Mouse (Mus musculus) forebrain, embryonic 13.5 days (tissue): ENCODE measurements around the gene Katnb1. TPM values are rescaled to one million over a fixed set of nuclear protein-coding genes. Genes with fewer than 3 reads are reported as not detected.
A peak's percentile ranks its signal among the peaks of the same experiment; 100 is the strongest.

ENCODE experiments used
- ATAC-seq: fragments of 200-750 bp; cut with Nextera tagmentation; 2 replicates; pipeline ENCODE4 v1.8.0; 2017
- H3K27ac ChIP-seq: fragments of 300-500 bp; sonication (generic); 2 replicates; pipeline ENCODE4 v1.5.1; 2015; ENCODE audit warnings: inconsistent platforms, mild to moderate bottlenecking, moderate library complexity
- H3K27me3 ChIP-seq: fragments of 300-500 bp; sonication (generic); 2 replicates; pipeline ENCODE4 v1.6.1; 2015; ENCODE audit warnings: mild to moderate bottlenecking, inconsistent platforms
- H3K36me3 ChIP-seq: fragments of 300-500 bp; sonication (generic); 2 replicates; pipeline ENCODE4 v1.6.1; 2015; ENCODE audit warnings: mild to moderate bottlenecking, inconsistent platforms; ENCODE audit not compliant: poor library complexity, severe bottlenecking
- H3K4me1 ChIP-seq: fragments of 300-500 bp; sonication (generic); 2 replicates; pipeline ENCODE4 v1.6.1; 2015; ENCODE audit warnings: inconsistent platforms
- H3K4me2 ChIP-seq: fragments of 300-500 bp; sonication (generic); 2 replicates; pipeline ENCODE4 v1.6.1; 2015; ENCODE audit warnings: inconsistent platforms, mild to moderate bottlenecking, moderate library complexity
- H3K4me3 ChIP-seq: fragments of 300-500 bp; sonication (generic); 2 replicates; pipeline ENCODE4 v1.5.1; 2015; ENCODE audit warnings: mild to moderate bottlenecking, inconsistent platforms
- H3K9ac ChIP-seq: fragments of 300-500 bp; sonication (generic); 2 replicates; pipeline ENCODE4 v1.6.1; 2015; ENCODE audit warnings: mild to moderate bottlenecking, inconsistent platforms
- H3K9me3 ChIP-seq: fragments of 300-500 bp; sonication (generic); replicated peaks from 2 replicates; pipeline ENCODE4 v1.6.1; 2016; ENCODE audit warnings: inconsistent platforms
- WGBS: fragments of 180-500 bp; shearing (Covaris S2); methylation state at CpG from one replicate; pipeline ENCODE4 v1.1.7; 2015; 5-methylcytosine and 5-hydroxymethylcytosine counted together
- polyA plus RNA-seq: library from polyadenylated mRNA; unstranded; fragments of >200 nt; fragmentation: Nextera tagmentation; extraction: Ambion mirVana; gene quantifications from 2 replicates; pipeline ENCODE4 v1.2.1, GENCODE M21; 2015

Gene Katnb1
- polyA plus RNA-seq, 1 experiment from 2014 or later, result 37.2 TPM

GRCm38 (mm10) chr8:95142985-95143804, 62.2 kb downstream of the Katnb1 start:
- peaks cover 32% of the 10 kb centered on the region for H3K27me3 ChIP-seq
- peak overlapping the region; percentile 82 for H3K9ac ChIP-seq
- WGBS, result 8% methylated on average over 17 of the region's 17 CpGs

GRCm38 (mm10) chr8:95143805-95144630, 63.0 kb downstream of the Katnb1 start:
- H3K27me3 ChIP-seq, result peaks cover 26% of the 10 kb centered on the region
- no peak overlapping the region for H3K4me3 ChIP-seq
- ATAC-seq, result 0 out of 2 replicates have a peak, but pooled peaks have one; percentile 11
- 61% methylated on average over 6 of the region's 6 CpGs for WGBS
- no peaks in the 10 kb centered on the region for H3K36me3 ChIP-seq
- H3K27ac ChIP-seq, result 0 out of 2 replicates have a peak overlapping the region, but pooled peaks have one; percentile 59
- no peak overlapping the region for H3K9ac ChIP-seq
- no peaks in the 10 kb centered on the region for H3K9me3 ChIP-seq
- H3K4me1 ChIP-seq, result peaks cover 33% of the 10 kb centered on the region
- no peak overlapping the region for H3K4me2 ChIP-seq

More at GRCm38 (mm10) chr8:95142985-95143804, 62.2 kb downstream of the Katnb1 start:
- 0 out of 2 replicates have a peak, but pooled peaks have one; percentile 9 for ATAC-seq
- Histone ChIP-seq H3K9me3 (no peaks in the 10 kb centered on the region), H3K4me2 (peak overlapping the region; percentile 97), H3K4me3 (peak overlapping the region; percentile 65), H3K36me3 (no peaks in the 10 kb centered on the region), H3K4me1 (peaks cover 35% of the 10 kb centered on the region), H3K27ac (peak overlapping the region; percentile 59)

GRCm38 (mm10) chr8:95144631-95145015, 63.6 kb downstream of the Katnb1 start:
- H3K9me3 ChIP-seq, result no peaks in the 10 kb centered on the region
- H3K4me1 ChIP-seq, result peaks cover 33% of the 10 kb centered on the region
- H3K9ac ChIP-seq, result no peak overlapping the region
- no peak overlapping the region for H3K27ac ChIP-seq
- WGBS, result 58% methylated on average over 2 of the region's 2 CpGs
- no peak for ATAC-seq
- peaks cover 20% of the 10 kb centered on the region for H3K27me3 ChIP-seq
- no peaks in the 10 kb centered on the region for H3K36me3 ChIP-seq
- no peak overlapping the region for H3K4me2 ChIP-seq
- no peak overlapping the region for H3K4me3 ChIP-seq

- no peaks in the 10 kb centered on the region for H3K36me3 ChIP-seq
- no peak overlapping the region for H3K27ac ChIP-seq
- no peak overlapping the region for H3K9ac ChIP-seq
- H3K27me3 ChIP-seq, result peaks cover 5% of the 10 kb centered on the region; the same call in 1 of the 2 replicates
- H3K4me1 ChIP-seq, result peaks cover 31% of the 10 kb centered on the region
- WGBS, result 75% methylated on average over 2 of the region's 2 CpGs
- H3K9me3 ChIP-seq, result no peaks in the 10 kb centered on the region
- H3K4me3 ChIP-seq, result no peak overlapping the region
- no peak overlapping the region for H3K4me2 ChIP-seq
- no peak for ATAC-seq
Measured at GRCm38 (mm10) chr8:95146044-95146745, 65.2 kb downstream of the Katnb1 start.

GRCm38 (mm10) chr8:95146846-95147245, 65.9 kb downstream of the Katnb1 start:
- peaks cover 24% of the 10 kb centered on the region for H3K4me1 ChIP-seq
- no peak for ATAC-seq
- H3K9me3 ChIP-seq, result no peaks in the 10 kb centered on the region
- H3K4me3 ChIP-seq, result no peak overlapping the region
- H3K4me2 ChIP-seq, result no peak overlapping the region
- H3K36me3 ChIP-seq, result no peaks in the 10 kb centered on the region
- peaks cover 5% of the 10 kb centered on the region; the same call in 1 of the 2 replicates for H3K27me3 ChIP-seq
- H3K9ac ChIP-seq, result no peak overlapping the region
- 91% methylated on average over 5 of the region's 5 CpGs for WGBS
- no peak overlapping the region for H3K27ac ChIP-seq

- no peak overlapping the region for H3K27ac ChIP-seq
- H3K4me2 ChIP-seq, result no peak overlapping the region
- no peaks in the 10 kb centered on the region for H3K36me3 ChIP-seq
- no peak for ATAC-seq
- no peaks in the 10 kb centered on the region for H3K9me3 ChIP-seq
- peaks cover 5% of the 10 kb centered on the region; the same call in 1 of the 2 replicates for H3K27me3 ChIP-seq
- 55% methylated on average over 10 of the region's 10 CpGs for WGBS
- H3K4me3 ChIP-seq, result no peak overlapping the region
- H3K9ac ChIP-seq, result no peak overlapping the region
- no peaks in the 10 kb centered on the region for H3K4me1 ChIP-seq
Measured at GRCm38 (mm10) chr8:95149426-95149825, 68.4 kb downstream of the Katnb1 start.

- Histone ChIP-seq H3K27me3 (no peaks in the 10 kb centered on the region), H3K36me3 (no peaks in the 10 kb centered on the region), H3K9ac (no peak overlapping the region), H3K4me3 (no peak overlapping the region), H3K4me2 (no peak overlapping the region), H3K9me3 (no peaks in the 10 kb centered on the region), H3K4me1 (no peaks in the 10 kb centered on the region), H3K27ac (no peak overlapping the region)
- ATAC-seq, result no peak
- WGBS, result 89% methylated on average over 3 of the region's 3 CpGs
Measured at GRCm38 (mm10) chr8:95150608-95151007, 69.6 kb downstream of the Katnb1 start.

Other genes with a start within 250 kb of the Katnb1 start
- gene Coq9, start 242.9 kb upstream of the Katnb1 start, polyA plus RNA-seq, result 55.0 and 60.8 TPM in 2 replicates
- gene Ciapin1, start 242.8 kb upstream of the Katnb1 start, polyA plus RNA-seq, result 162 and 176 TPM in 2 replicates
- gene Polr2c, start 223.7 kb upstream of the Katnb1 start, polyA plus RNA-seq, result 170 TPM in 2 replicates
- gene Dok4, start 204.9 kb upstream of the Katnb1 start, polyA plus RNA-seq, result 38.2 and 39.2 TPM in 2 replicates
- gene Ccdc102a, start 163.1 kb upstream of the Katnb1 start, polyA plus RNA-seq, result 5.6 TPM in 2 replicates
- gene Adgrg5, start 157.5 kb upstream of the Katnb1 start, polyA plus RNA-seq, result 0.19 TPM in 1 of 2 replicates, not detected in the other
- gene Adgrg1, start 106.4 kb upstream of the Katnb1 start, polyA plus RNA-seq, result 156 and 178 TPM in 2 replicates
- 0.79 and 1.0 TPM in 2 replicates for gene Adgrg3, start 63.5 kb upstream of the Katnb1 start, polyA plus RNA-seq
- gene Drc7, start 26.1 kb upstream of the Katnb1 start, polyA plus RNA-seq, result 0.49 and 1.0 TPM in 2 replicates
- gene Kifc3, start 121.6 kb downstream of the Katnb1 start, polyA plus RNA-seq, result 8.2 and 8.3 TPM in 2 replicates
- 0.43 and 0.57 TPM in 2 replicates for gene Cngb1, start 225.4 kb downstream of the Katnb1 start, polyA plus RNA-seq
- 0.39 and 1.1 TPM in 2 replicates for gene Tepp, start 229.4 kb downstream of the Katnb1 start, polyA plus RNA-seq